Comparison of ENCODE assay signal across 8 mouse cellular contexts in the genomic region with DNA sequence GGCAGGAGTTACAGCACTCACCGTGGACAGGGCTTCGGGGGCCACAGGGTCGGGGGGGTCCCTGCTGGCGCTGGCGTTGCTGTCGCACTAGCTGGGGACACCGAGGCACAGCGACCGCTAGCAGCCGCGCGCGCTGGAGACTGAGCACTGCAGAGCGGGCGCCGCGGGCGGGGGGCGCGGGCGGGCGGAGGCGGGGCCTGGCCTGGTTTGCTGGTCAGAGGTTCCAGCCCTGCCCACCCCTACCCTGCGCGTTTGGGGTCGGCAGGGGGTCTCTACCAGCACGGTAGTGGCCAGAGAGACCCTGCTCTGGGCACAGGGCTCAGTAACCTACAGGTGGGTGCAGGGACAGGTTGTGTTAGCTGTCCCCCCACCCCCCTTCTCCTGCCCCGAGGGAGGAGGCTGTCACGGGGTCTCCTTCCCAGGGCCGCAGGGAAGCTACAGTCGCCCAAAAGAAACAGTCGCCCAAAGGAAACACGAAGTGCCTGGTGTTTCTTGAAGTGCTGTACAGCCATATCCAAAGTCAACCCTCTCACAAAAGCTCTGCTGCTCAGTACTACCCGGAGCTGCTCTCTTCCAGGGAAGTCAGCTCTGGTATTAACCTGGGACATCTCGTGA. TPM values are rescaled to one million over a fixed set of nuclear protein-coding genes. Genes with fewer than 3 reads are reported as not detected.
DNase-seq lines count a peak whose midpoint lies in the region; ATAC-seq and TF ChIP-seq lines count a peak whose summit lies in the region.

A gene (minus strand): TSS at position 225 of the 615 bp plus-strand sequence.

- H3K9me3 ChIP-seq in hindbrain, embryonic 14.5 days (ENCODE audit: control insufficient read depth, low read length): no peaks in the 10 kb centered on the region
- H3K9me3 ChIP-seq in liver, postnatal 0 days (ENCODE audit: low read length): no peaks in the 10 kb centered on the region
- H3K9me3 ChIP-seq in stomach, embryonic 15.5 days: no peaks in the 10 kb centered on the region

- H3K4me1 ChIP-seq in bone marrow, adult 2 months (ENCODE audit: control insufficient read depth, insufficient read depth, low read length): no peaks in the 10 kb centered on the region; the same call in 1 of the 2 replicates
- peaks cover 42% of the 10 kb centered on the region for H3K4me1 ChIP-seq in hindbrain, embryonic 14.5 days (replicated peaks; ENCODE audit: control insufficient read depth, insufficient read depth, low read length)
- H3K4me1 ChIP-seq in liver, postnatal 0 days (ENCODE audit: insufficient read depth): peaks cover 10% of the 10 kb centered on the region
- peaks cover 11% of the 10 kb centered on the region for H3K4me1 ChIP-seq in stomach, embryonic 15.5 days

- WGBS in bone marrow, adult 2 months: 7% methylated on average over 35 of the region's 35 CpGs
- whole genome bisulfite sequencing in hindbrain, embryonic 14.5 days: 6% methylated on average over 35 of the region's 35 CpGs
- 5% methylated on average over 24 of the region's 35 CpGs for WGBS in liver, postnatal 0 days (ENCODE audit: insufficient replicate concordance)
- WGBS in stomach, embryonic 15.5 days: 4% methylated on average over 33 of the region's 35 CpGs

- ATAC-seq in hindbrain, embryonic 14.5 days (ENCODE audit: low FRiP score): peak; percentile 29; the same call in 1 of the 2 replicates
- ATAC-seq in liver, postnatal 0 days: no peak
- peak; percentile 40 for ATAC-seq in stomach, embryonic 15.5 days (ENCODE audit: insufficient read depth, low FRiP score, low read depth)

- H3K36me3 ChIP-seq in hindbrain, embryonic 14.5 days (replicated peaks; ENCODE audit: control insufficient read depth, insufficient read depth): peaks cover 18% of the 10 kb centered on the region
- H3K36me3 ChIP-seq in liver, postnatal 0 days (replicated peaks; ENCODE audit: insufficient read depth, low read length): peaks cover 12% of the 10 kb centered on the region
- H3K36me3 ChIP-seq in stomach, embryonic 15.5 days: 0 out of 2 replicates have a peak, but pooled peaks cover 3% of the 10 kb centered on the region

- no peak for DNase-seq in layer of hippocampus, adult 8-10 months (ENCODE audit: low spot score in 2 of 2)
- no peak for DNase-seq in layer of hippocampus, postnatal 14 days (ENCODE audit: low spot score in 2 of 2)
- no peak for DNase-seq in hindbrain, embryonic 14.5 days (ENCODE audit: low spot score)
- no peak for DNase-seq in liver, postnatal 0 days
- no peak for DNase-seq in cerebellum, postnatal 4 days (ENCODE audit: low spot score in 2 of 2)
- DNase-seq in cerebellum, postnatal 36 days: no peak

- H3K4me2 ChIP-seq in hindbrain, embryonic 14.5 days (replicated peaks): peak within 1 kb of the TSS; percentile 57
- peak within 1 kb of the TSS; percentile 61 for H3K4me2 ChIP-seq in liver, postnatal 0 days (ENCODE audit: low read depth, low read length)
- peak within 1 kb of the TSS; percentile 69 for H3K4me2 ChIP-seq in stomach, embryonic 15.5 days

- no peak for TF ChIP-seq EP300 in liver, postnatal 0 days (IDR thresholded peaks at IDR 0.05; ENCODE audit: low read depth)

- no peak within 1 kb of the TSS for H3K4me3 ChIP-seq in bone marrow, adult 2 months (replicated peaks; ENCODE audit: control insufficient read depth, low read depth, low read length)
- H3K4me3 ChIP-seq in hindbrain, embryonic 14.5 days (replicated peaks; ENCODE audit: low read length): peak within 1 kb of the TSS; percentile 24
- peak within 1 kb of the TSS; percentile 33 for H3K4me3 ChIP-seq in liver, postnatal 0 days (ENCODE audit: low read depth, low read length)
- peak within 1 kb of the TSS; percentile 35 for H3K4me3 ChIP-seq in stomach, embryonic 15.5 days (replicated peaks)

- H3K9ac ChIP-seq in hindbrain, embryonic 14.5 days: peak within 1 kb of the TSS; percentile 25; the same call in 1 of the 2 replicates
- 0 out of 2 replicates have a peak within 1 kb of the TSS, but pooled peaks have one; percentile 11 for H3K9ac ChIP-seq in liver, postnatal 0 days (replicated peaks)
- peak within 1 kb of the TSS; percentile 4; the same call in 1 of the 2 replicates for H3K9ac ChIP-seq in stomach, embryonic 15.5 days

- TF ChIP-seq CTCF in bone marrow, adult 2 months (IDR thresholded peaks at IDR 0.05; ENCODE audit: control insufficient read depth, insufficient read depth, low read length): no peak
- no peak for TF ChIP-seq CTCF in liver, postnatal 0 days (IDR thresholded peaks at IDR 0.05; ENCODE audit: low read depth)

- H3K27me3 ChIP-seq in hindbrain, embryonic 14.5 days (ENCODE audit: control insufficient read depth, insufficient read depth, low read length): peaks cover 13% of the 10 kb centered on the region
- peaks cover 34% of the 10 kb centered on the region for H3K27me3 ChIP-seq in liver, postnatal 0 days (ENCODE audit: insufficient read depth, low read length)
- peaks cover 24% of the 10 kb centered on the region for H3K27me3 ChIP-seq in stomach, embryonic 15.5 days (replicated peaks)

- no peak for TF ChIP-seq POLR2A in bone marrow, adult 2 months (IDR thresholded peaks at IDR 0.05; ENCODE audit: borderline replicate concordance, control insufficient read depth, low read depth, low read length)

- no peak within 1 kb of the TSS for H3K27ac ChIP-seq in bone marrow, adult 2 months (ENCODE audit: control insufficient read depth, insufficient read depth, low read depth, low read length, poor library complexity)
- no peak within 1 kb of the TSS for H3K27ac ChIP-seq in hindbrain, embryonic 14.5 days
- H3K27ac ChIP-seq in liver, postnatal 0 days (ENCODE audit: low read depth): no peak within 1 kb of the TSS
- no peak within 1 kb of the TSS for H3K27ac ChIP-seq in stomach, embryonic 15.5 days

RNA-seq across cellular contexts. Expression of the gene that starts here (rescaled TPM):
- total RNA-seq in layer of hippocampus, adult 8-10 months (2022): 10 to 100 TPM in 3 of 4 experiments, 1 to 10 TPM in 1; 9.6 to 16.7 (median 11.0) TPM
- total RNA-seq in layer of hippocampus, postnatal 14 days (2021): 10 to 100 TPM in 1 of 2 experiments, 1 to 10 TPM in 1; 9.7 to 11.3 TPM
- polyA plus RNA-seq in bone marrow, adult 2 months (2011; ENCODE audit: insufficient read depth, insufficient read length, low replicate concordance, missing spikeins): 4.7 and 14.3 TPM in 2 replicates
- polyA plus RNA-seq in hindbrain, embryonic 14.5 days (2014; fragmentation: Nextera tagmentation; extraction: Ambion mirVana): 10.8 and 15.9 TPM in 2 replicates
- 0.54 and 0.58 TPM in 2 replicates for polyA plus RNA-seq in liver, postnatal 0 days (2015; fragmentation: Nextera tagmentation; extraction: Ambion mirVana)
- polyA plus RNA-seq in stomach, embryonic 15.5 days (2015; fragmentation: Nextera tagmentation; extraction: Ambion mirVana): 3.3 and 7.2 TPM in 2 replicates
